Mouse (Mus musculus) cerebellum, adult 2 months (tissue): ENCODE results near the gene Pphln1.

ENCODE experiments used
- CTCF ChIP-seq: fragments of 200-500 bp; IDR thresholded peaks from 2 replicates; pipeline ENCODE4 v1.5.1; 2011; ENCODE audit warnings: low read depth, mild to moderate bottlenecking, control low read depth, low read length, moderate library complexity, borderline replicate concordance; ENCODE audit not compliant: insufficient read depth
- POLR2A ChIP-seq: fragments of 200-500 bp; IDR thresholded peaks from 2 replicates; pipeline ENCODE4 v1.6.1; 2011; ENCODE audit warnings: low read length, control low read depth, borderline replicate concordance; ENCODE audit not compliant: insufficient read depth

- no peak for TF ChIP-seq CTCF
- TF ChIP-seq POLR2A: no peak
Observed at GRCm38 (mm10) chr15:93402730-93403129, 4.6 kb downstream of the Pphln1 start.
